Mouse (Mus musculus): ENCODE results near the gene Dpep2nb.

Dpep2nb gene

GRCm38 (mm10) chr8:105961536-105961935 lies 44.2 kb downstream of the Dpep2nb start:
- in situ Hi-C loops (cut with MseI, MboI), result no loop called here

- in situ Hi-C loops (cut with MseI, MboI), result no loop called here
These were observed 44.7 kb downstream of the Dpep2nb start for GRCm38 (mm10) chr8:105961101-105961500.

GRCm38 (mm10) chr8:105959350-105959749 lies 46.4 kb downstream of the Dpep2nb start:
- in situ Hi-C loops (cut with MseI, MboI), result no loop called here

- in situ Hi-C loops (cut with MseI, MboI), result no loop called here
These were observed 48.0 kb downstream of the Dpep2nb start for GRCm38 (mm10) chr8:105957813-105958212.

- in situ Hi-C loops (cut with MseI, MboI), result no loop called here
These were observed 49.2 kb downstream of the Dpep2nb start for GRCm38 (mm10) chr8:105956556-105956955.

GRCm38 (mm10) chr8:105951057-105951659 lies 54.6 kb downstream of the Dpep2nb start:
- in situ Hi-C loops (cut with MseI, MboI), result no loop called here

GRCm38 (mm10) chr8:105949350-105949749 lies 56.4 kb downstream of the Dpep2nb start:
- in situ Hi-C loops (cut with MseI, MboI), result no loop called here
